Mouse (Mus musculus) forebrain, embryonic 16.5 days (tissue): ENCODE measurements at regions not wholly inside any gene's neighbourhood (a gene's known extent, or its start where the extent isn't known, plus 50 kb on each side); places are given as distances from the start of the nearest gene placed in this dataset.

ENCODE experiments used
- ATAC-seq: fragments of 200-750 bp; cut with Nextera tagmentation; 2 replicates; pipeline ENCODE4 v1.8.0; 2017; ENCODE audit warnings: mild to moderate bottlenecking, moderate library complexity
- H3K27ac ChIP-seq: fragments of 300-500 bp; sonication (generic); 2 replicates; pipeline ENCODE4 v1.5.1; 2014; ENCODE audit warnings: low read length, control low read depth
- H3K27me3 ChIP-seq: fragments of 300-500 bp; sonication (generic); replicated peaks from 2 replicates; pipeline ENCODE4 v1.6.1; 2014; ENCODE audit warnings: low read length; ENCODE audit not compliant: control insufficient read depth, insufficient read depth
- H3K36me3 ChIP-seq: fragments of 300-500 bp; sonication (generic); 2 replicates; pipeline ENCODE4 v1.6.1; 2014; ENCODE audit not compliant: control insufficient read depth, insufficient read depth
- H3K4me1 ChIP-seq: fragments of 300-500 bp; sonication (generic); replicated peaks from 2 replicates; pipeline ENCODE4 v1.6.1; 2014; ENCODE audit warnings: low read length; ENCODE audit not compliant: control insufficient read depth, insufficient read depth
- H3K4me2 ChIP-seq: fragments of 300-500 bp; sonication (generic); 2 replicates; pipeline ENCODE4 v1.6.1; 2014; ENCODE audit warnings: mild to moderate bottlenecking, low read length, control low read depth
- H3K4me3 ChIP-seq: fragments of 300-500 bp; sonication (generic); replicated peaks from 2 replicates; pipeline ENCODE4 v1.5.1; 2014; ENCODE audit warnings: mild to moderate bottlenecking, low read length, control low read depth
- H3K9ac ChIP-seq: fragments of 300-500 bp; sonication (generic); replicated peaks from 2 replicates; pipeline ENCODE4 v1.6.1; 2014; ENCODE audit warnings: low read depth, low read length, control low read depth
- H3K9me3 ChIP-seq: fragments of 300-500 bp; sonication (generic); 2 replicates; pipeline ENCODE4 v1.6.1; 2016; ENCODE audit warnings: low read length; ENCODE audit not compliant: control insufficient read depth
- WGBS: fragments of 180-500 bp; shearing (Covaris S2); extraction: QIAGEN DNeasy Blood & Tissue Kit; methylation state at CpG from one replicate; pipeline ENCODE4 v1.1.7; 2014; 5-methylcytosine and 5-hydroxymethylcytosine counted together

DNA sequence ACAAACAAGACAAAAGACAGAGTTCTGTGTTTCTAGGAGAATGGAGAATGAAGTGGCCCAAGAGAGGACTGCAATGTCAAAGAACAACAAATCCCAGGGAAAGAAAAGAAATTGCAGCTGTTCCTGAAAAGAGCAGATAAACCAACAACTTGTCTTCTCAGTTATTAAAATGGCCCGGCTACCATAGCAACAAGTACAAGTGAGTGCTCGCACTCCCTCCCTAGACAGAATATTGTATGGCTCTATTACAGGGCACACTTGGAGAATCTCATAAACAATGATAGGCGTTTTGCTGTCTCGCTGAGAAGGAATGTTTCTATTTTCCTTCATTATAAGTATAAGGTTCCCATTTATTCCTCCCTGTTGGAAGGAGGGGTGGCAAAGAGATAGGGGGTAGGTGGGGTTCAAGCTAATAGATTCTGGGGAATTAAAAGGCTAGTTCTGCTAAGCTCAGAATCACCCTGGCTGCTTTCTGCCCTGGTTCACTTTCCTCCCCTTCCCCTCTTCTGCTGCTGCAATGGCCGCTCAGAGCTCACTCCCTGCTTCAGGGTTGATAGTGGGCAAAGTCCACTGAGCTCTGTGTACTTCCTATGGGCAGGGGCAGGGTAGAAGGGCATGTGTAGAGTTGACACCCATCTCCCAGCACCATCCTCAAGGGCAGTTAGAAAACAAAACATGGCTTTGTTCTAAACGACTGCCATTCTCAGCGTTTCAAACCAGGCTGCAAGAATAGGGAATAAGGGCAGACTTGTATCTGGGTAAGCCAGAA is 178.5 kb downstream of the Gpam start:
- Histone ChIP-seq H3K27ac (no peak overlapping the region), H3K27me3 (no peaks in the 10 kb centered on the region), H3K4me1 (no peaks in the 10 kb centered on the region), H3K4me3 (no peak overlapping the region), H3K9me3 (no peaks in the 10 kb centered on the region), H3K4me2 (no peak overlapping the region), H3K36me3 (no peaks in the 10 kb centered on the region), H3K9ac (no peak overlapping the region)
- 54% methylated on average over 7 of the region's 7 CpGs for WGBS
- ATAC-seq = no peak

DNA sequence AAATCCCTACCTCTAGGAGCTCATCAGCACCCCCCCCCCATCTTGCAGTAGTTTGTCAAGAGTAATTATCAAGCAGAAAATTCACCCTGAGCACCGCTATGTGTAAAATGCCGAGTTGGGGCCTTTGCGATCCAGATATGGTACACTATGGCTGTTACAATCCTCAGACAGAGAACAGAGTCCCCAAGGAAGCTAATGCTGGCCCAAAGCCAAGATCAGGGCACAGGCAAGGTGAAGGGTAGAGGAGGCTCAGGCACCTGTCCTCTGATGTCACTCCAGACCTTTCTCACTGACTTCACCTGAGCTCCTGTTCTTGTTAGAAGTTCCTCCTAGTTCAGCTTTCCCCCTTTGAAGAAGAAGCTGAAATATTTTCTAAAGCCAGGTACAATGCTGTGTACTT is 179.5 kb downstream of the Gpam start:
- no peak for ATAC-seq
- 89% methylated on average over 3 of the region's 3 CpGs for WGBS
- Histone ChIP-seq H3K4me1 (no peaks in the 10 kb centered on the region), H3K4me2 (no peak overlapping the region), H3K27me3 (no peaks in the 10 kb centered on the region), H3K9me3 (no peaks in the 10 kb centered on the region), H3K27ac (no peak overlapping the region), H3K9ac (no peak overlapping the region), H3K36me3 (no peaks in the 10 kb centered on the region), H3K4me3 (no peak overlapping the region)

DNA sequence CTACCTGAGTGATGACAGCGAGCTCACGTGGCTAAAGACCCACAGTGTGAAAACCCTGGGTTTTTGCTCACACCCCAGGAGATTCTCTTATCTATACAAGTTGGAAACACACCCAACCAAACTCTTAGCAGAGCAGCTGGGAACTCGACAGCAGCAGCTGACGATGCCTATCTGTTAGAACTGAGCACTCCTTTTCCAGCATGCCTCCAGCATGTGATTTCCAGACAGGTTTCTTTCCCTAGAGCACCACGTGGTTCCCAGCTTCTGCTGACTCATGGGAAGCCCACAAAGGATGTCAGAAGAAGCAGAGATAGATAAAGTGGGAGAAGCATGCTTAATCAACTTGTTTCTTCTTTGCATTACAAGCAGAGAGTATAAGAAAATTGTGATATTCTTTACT is 194.5 kb downstream of the Gpam start:
- H3K27ac ChIP-seq = no peak overlapping the region
- no peak overlapping the region for H3K9ac ChIP-seq
- WGBS = 64% methylated on average over 5 of the region's 5 CpGs
- no peaks in the 10 kb centered on the region for H3K9me3 ChIP-seq
- H3K4me3 ChIP-seq = no peak overlapping the region
- H3K4me2 ChIP-seq = no peak overlapping the region
- no peaks in the 10 kb centered on the region for H3K4me1 ChIP-seq
- H3K36me3 ChIP-seq = no peaks in the 10 kb centered on the region
- H3K27me3 ChIP-seq = no peaks in the 10 kb centered on the region
- no peak for ATAC-seq

DNA sequence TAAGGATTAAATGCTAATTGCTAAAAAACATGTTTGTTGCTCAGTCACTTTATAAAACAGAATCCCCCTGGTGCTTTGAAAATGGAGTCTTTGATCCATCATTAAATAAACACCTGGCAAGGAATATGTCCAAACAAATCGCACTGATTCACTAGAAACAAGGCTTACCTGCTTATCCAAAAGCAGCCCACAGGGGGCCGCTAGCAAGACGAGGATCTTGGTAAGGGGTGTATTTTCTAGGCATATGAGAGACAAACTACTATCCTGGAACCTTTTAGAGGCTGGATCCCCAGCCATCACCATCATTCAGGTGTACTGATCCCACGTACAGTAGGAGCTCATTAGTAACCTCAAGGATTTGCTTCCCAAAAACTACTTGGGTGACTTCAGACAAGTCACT is 201.2 kb downstream of the Gpam start:
- Histone ChIP-seq H3K9me3 (no peaks in the 10 kb centered on the region), H3K27me3 (no peaks in the 10 kb centered on the region), H3K9ac (no peak overlapping the region), H3K4me1 (no peaks in the 10 kb centered on the region), H3K27ac (no peak overlapping the region), H3K4me2 (no peak overlapping the region), H3K36me3 (no peaks in the 10 kb centered on the region), H3K4me3 (no peak overlapping the region)
- ATAC-seq = no peak
- WGBS = 67% methylated on average over 4 of the region's 4 CpGs

DNA sequence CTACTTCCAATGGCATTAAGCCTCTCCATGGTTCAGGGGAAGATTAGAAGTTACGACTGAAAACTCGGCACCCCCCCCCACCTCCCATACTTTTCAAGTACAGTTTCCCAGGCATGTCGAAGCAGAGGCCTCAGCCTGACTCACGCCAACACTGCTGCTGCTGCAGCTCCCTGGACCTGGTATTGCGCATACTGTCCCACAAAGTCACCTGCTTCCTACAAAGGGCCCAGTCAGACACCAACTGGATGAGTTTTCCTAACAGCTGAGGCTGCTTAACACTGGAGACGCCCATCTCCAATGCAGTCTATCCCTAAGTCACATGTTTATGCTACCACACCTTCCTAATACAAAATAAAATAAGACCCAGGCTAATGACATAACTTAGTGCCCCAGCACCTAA is 207.4 kb downstream of the Gpam start:
- WGBS = 56% methylated on average over 6 of the region's 6 CpGs
- Histone ChIP-seq H3K27me3 (no peaks in the 10 kb centered on the region), H3K4me3 (no peak overlapping the region), H3K36me3 (no peaks in the 10 kb centered on the region), H3K27ac (no peak overlapping the region), H3K9me3 (no peaks in the 10 kb centered on the region), H3K4me2 (no peak overlapping the region), H3K4me1 (no peaks in the 10 kb centered on the region), H3K9ac (no peak overlapping the region)
- ATAC-seq = no peak

DNA sequence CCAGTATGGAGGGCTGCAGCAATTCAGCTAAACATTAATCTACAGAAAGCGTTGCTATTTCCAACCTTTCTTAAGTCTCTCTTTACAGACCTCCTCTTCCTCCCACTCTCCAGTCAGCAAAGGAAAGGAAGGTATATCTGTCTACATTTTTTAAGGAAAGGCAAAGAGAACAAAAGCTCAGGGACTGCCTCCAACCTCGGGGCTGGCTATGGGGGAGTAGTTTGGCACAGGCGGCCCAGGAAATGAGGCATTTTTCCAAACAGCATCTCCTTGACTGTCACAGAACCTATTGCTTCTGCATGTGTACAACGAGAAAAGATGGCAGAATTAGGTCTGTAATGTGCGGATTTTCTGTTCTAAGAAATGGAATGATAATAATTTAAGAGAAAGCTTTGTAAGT is 233.4 kb downstream of the Gpam start:
- no peak overlapping the region for H3K9ac ChIP-seq
- 76% methylated on average over 5 of the region's 5 CpGs for WGBS
- H3K9me3 ChIP-seq = no peaks in the 10 kb centered on the region
- H3K27ac ChIP-seq = no peak overlapping the region
- H3K4me3 ChIP-seq = no peak overlapping the region
- no peaks in the 10 kb centered on the region for H3K36me3 ChIP-seq
- no peak for ATAC-seq
- no peak overlapping the region for H3K4me2 ChIP-seq
- H3K27me3 ChIP-seq = no peaks in the 10 kb centered on the region
- H3K4me1 ChIP-seq = no peaks in the 10 kb centered on the region

DNA sequence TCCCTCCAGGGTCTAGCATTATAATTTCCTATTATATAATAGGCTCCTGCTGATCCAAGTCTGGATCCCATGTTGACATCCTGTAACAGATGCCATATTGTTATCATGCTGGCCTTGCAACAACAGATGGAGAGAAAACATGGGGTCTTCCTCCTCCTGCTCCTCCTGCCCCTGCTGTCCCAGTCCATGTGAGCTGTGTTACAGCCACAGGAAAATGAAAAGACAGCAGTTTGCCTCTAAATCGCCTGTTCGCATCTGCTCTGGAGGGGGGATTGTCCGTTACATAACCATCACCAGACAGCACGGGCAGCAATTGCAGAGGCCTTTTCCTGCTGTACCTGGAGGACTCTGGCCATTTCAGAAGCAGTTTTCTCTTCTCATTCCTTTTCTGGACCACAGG is 260.0 kb downstream of the Gpam start:
- Histone ChIP-seq H3K4me1 (no peaks in the 10 kb centered on the region), H3K36me3 (no peaks in the 10 kb centered on the region), H3K9me3 (no peaks in the 10 kb centered on the region), H3K4me2 (no peak overlapping the region), H3K4me3 (no peak overlapping the region), H3K27ac (no peak overlapping the region), H3K9ac (no peak overlapping the region), H3K27me3 (no peaks in the 10 kb centered on the region)
- ATAC-seq = no peak
- 90% methylated on average over 4 of the region's 4 CpGs for WGBS

DNA sequence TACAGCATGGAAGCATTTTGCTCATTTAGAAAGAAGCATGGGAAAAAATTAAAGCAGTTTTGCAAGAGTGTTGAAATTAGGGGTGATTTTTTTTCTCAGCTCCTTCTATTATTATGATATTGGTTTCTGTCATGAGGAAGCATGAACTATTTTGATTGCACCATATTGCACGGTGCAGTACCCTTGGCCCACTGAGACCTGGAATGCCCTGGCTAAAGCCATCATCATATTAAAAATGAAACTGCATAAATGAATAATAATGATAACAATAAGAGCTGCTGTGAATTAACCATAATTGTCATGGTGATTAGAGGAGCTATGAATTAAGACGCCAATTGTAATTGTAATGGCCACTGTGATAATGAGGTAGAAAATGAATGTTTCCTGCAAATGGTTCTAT is 271.8 kb downstream of the Gpam start:
- H3K36me3 ChIP-seq = no peaks in the 10 kb centered on the region
- H3K9me3 ChIP-seq = no peaks in the 10 kb centered on the region
- H3K27me3 ChIP-seq = no peaks in the 10 kb centered on the region
- no peak overlapping the region for H3K4me3 ChIP-seq
- ATAC-seq = no peak
- no peaks in the 10 kb centered on the region for H3K4me1 ChIP-seq
- no peak overlapping the region for H3K4me2 ChIP-seq
- no peak overlapping the region for H3K9ac ChIP-seq
- no peak overlapping the region for H3K27ac ChIP-seq
- 57% methylated on average over 2 of the region's 2 CpGs for WGBS

DNA sequence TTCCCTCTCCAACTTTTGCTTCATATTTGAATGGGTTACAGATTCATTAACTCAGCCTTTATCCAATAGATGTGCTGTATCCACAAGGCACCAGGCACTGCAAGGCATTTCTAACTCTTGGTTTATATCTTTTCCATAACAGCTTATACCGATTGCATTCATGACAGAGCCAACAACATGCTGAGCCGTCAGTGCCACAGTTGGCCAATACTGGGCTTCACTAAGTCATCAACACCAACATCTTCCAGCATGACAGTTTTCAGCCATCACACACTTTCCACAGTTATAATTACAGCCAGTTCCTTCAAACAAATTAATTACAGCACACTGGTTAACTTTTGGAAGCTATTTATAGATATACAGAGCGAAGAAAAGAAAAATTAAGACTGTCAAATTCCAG is 288.8 kb downstream of the Gpam start:
- 62% methylated on average over 3 of the region's 3 CpGs for WGBS
- Histone ChIP-seq H3K9me3 (no peaks in the 10 kb centered on the region), H3K27ac (no peak overlapping the region), H3K27me3 (no peaks in the 10 kb centered on the region), H3K9ac (no peak overlapping the region), H3K36me3 (no peaks in the 10 kb centered on the region), H3K4me3 (no peak overlapping the region), H3K4me2 (no peak overlapping the region), H3K4me1 (no peaks in the 10 kb centered on the region)
- peak; percentile 75 for ATAC-seq

DNA sequence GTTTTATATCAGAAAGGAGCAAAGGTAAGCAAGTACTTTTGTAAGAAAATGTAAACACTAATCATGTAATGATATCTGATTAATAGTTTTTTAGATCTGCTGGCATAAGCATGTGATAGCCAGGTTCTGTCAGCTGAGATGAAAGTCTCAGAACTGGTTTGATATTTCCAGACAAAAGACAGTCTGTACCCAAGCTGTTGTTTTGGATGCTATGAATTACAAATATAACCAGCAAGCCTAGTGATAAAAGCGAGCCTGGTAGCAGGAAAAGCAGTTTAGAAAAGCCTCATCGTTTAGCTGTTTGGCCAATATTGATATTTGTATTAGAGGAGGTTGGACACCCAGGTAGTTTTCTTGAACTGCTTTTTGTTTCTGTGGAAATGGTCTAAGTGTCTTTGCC is 290.6 kb downstream of the Gpam start:
- H3K4me2 ChIP-seq = no peak overlapping the region
- H3K9me3 ChIP-seq = no peaks in the 10 kb centered on the region
- no peak overlapping the region for H3K27ac ChIP-seq
- H3K36me3 ChIP-seq = no peaks in the 10 kb centered on the region
- 72% methylated on average over 2 of the region's 2 CpGs for WGBS
- H3K9ac ChIP-seq = no peak overlapping the region
- no peaks in the 10 kb centered on the region for H3K27me3 ChIP-seq
- no peak for ATAC-seq
- H3K4me1 ChIP-seq = no peaks in the 10 kb centered on the region
- H3K4me3 ChIP-seq = no peak overlapping the region
